12 mouse cellular contexts compared by ENCODE assay signal in the genomic region with DNA sequence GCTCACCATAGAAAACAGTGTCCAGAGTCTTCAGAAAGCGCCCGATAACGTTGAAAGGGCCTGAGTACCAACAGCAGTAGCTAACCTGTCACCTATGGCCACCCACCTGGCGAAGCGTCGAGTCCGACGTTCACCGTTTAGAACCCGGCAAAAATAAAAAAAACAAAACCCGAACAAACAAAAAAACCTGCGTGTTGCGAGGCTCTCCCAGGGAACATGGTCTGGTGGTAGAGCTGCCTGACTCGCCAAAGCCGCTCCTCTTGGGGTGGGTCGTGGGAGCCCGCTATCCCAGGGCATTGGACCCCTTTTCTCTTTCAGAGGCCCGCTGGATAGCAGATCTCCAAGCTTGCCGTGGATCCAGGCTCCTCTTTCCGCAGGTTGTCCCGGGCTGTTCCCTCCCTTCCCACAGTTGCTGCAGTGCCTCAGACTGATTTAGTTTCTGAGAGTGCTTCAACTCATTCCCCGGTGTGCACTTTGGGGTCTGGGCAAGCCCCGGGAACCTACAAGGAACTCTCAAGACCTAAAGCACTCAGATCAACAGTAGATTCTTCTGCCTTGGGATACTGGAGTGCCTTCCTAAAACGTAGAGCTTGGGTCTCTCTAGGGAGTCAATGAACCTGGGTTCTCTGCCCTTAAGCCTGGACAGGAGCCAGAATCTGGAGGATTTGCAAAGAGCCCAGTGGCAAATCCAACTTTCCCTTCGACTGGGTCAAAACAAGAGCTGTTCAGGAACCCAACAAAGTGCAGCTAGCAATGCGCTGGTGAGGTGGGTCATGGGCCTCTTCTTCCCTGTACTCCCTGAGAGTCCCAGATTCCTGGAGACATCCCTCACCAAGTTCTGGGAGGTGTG. TPM values are rescaled to one million over a fixed set of nuclear protein-coding genes. Genes with fewer than 3 reads are reported as not detected.
DNase-seq lines count a peak whose midpoint lies in the region; ATAC-seq and TF ChIP-seq lines count a peak whose summit lies in the region.
"Had no signal": no experiment of that assay in that cellular context is flagged by ENCODE, and none has a peak within 500 bp of the region (broad histone marks: within the 10 kb centered on the region; RNA-seq: fewer than 3 reads in every experiment).

No protein-coding gene starts in this region.

- peak overlapping the region; percentile 24 for H3K4me3 ChIP-seq in forebrain, embryonic 10.5 days
- H3K4me3 ChIP-seq in forebrain, embryonic 15.5 days = no peak overlapping the region
- no peak overlapping the region for H3K4me3 ChIP-seq in liver, adult 2 months (ENCODE audit: insufficient read depth, low read depth, low read length)
- H3K4me3 ChIP-seq in intestine, postnatal 0 days (ENCODE audit: low read depth, low read length) = 0 out of 2 replicates have a peak overlapping the region, but pooled peaks have one; percentile 14
- no peak overlapping the region for H3K4me3 ChIP-seq in neural tube, embryonic 15.5 days (replicated peaks)

- no peak for DNase-seq in forebrain, embryonic 10.5 days (ENCODE audit: extremely low spot score, low spot score)
- peak; percentile 74 for DNase-seq in liver, adult 2 months (ENCODE audit: extremely low read depth, low read depth, low spot score)
- DNase-seq in liver = no peak
- no peak for DNase-seq in layer of hippocampus, adult 18-20 months (ENCODE audit: low spot score in 2 of 2)
- DNase-seq: B cell, adult 2 months; heart, postnatal 4 days had no signal

- no peaks in the 10 kb centered on the region for H3K9me3 ChIP-seq in forebrain, embryonic 10.5 days
- no peaks in the 10 kb centered on the region for H3K9me3 ChIP-seq in forebrain, embryonic 15.5 days
- no peaks in the 10 kb centered on the region for H3K9me3 ChIP-seq in intestine, postnatal 0 days (ENCODE audit: control insufficient read depth)
- H3K9me3 ChIP-seq in neural tube, embryonic 15.5 days (replicated peaks) = no peaks in the 10 kb centered on the region

- no peaks in the 10 kb centered on the region for H3K79me2 ChIP-seq in liver, adult 2 months (ENCODE audit: control insufficient read depth, insufficient read depth, low read length)

- no peaks in the 10 kb centered on the region for H3K36me3 ChIP-seq in forebrain, embryonic 10.5 days (replicated peaks)
- H3K36me3 ChIP-seq in forebrain, embryonic 15.5 days = no peaks in the 10 kb centered on the region
- H3K36me3 ChIP-seq in liver, adult 2 months (ENCODE audit: control insufficient read depth, insufficient read depth, low read length) = no peaks in the 10 kb centered on the region
- H3K36me3 ChIP-seq in intestine, postnatal 0 days (ENCODE audit: control insufficient read depth, insufficient read depth) = no peaks in the 10 kb centered on the region
- H3K36me3 ChIP-seq in neural tube, embryonic 15.5 days = no peaks in the 10 kb centered on the region

- no peak overlapping the region for H3K27ac ChIP-seq in forebrain, embryonic 10.5 days
- no peak overlapping the region for H3K27ac ChIP-seq in forebrain, embryonic 15.5 days (replicated peaks)
- H3K27ac ChIP-seq in liver, adult 2 months (replicated peaks; ENCODE audit: insufficient read depth, low read depth, low read length) = no peak overlapping the region
- H3K27ac ChIP-seq in intestine, postnatal 0 days (ENCODE audit: low read depth, low read length) = no peak overlapping the region
- H3K27ac ChIP-seq in neural tube, embryonic 15.5 days (replicated peaks) = no peak overlapping the region

- TF ChIP-seq POLR2A in liver, adult 2 months (IDR thresholded peaks at IDR 0.05; ENCODE audit: extremely low read depth, insufficient read depth, low read length) = no peak

- H3K9ac ChIP-seq in forebrain, embryonic 15.5 days (replicated peaks) = no peak overlapping the region
- H3K9ac ChIP-seq in liver, adult 2 months (ENCODE audit: low read depth, low read length) = no peak overlapping the region
- no peak overlapping the region for H3K9ac ChIP-seq in intestine, postnatal 0 days (ENCODE audit: low read depth, low read length)
- H3K9ac ChIP-seq in neural tube, embryonic 15.5 days (replicated peaks) = no peak overlapping the region

- H3K27me3 ChIP-seq in forebrain, embryonic 10.5 days (ENCODE audit: poor library complexity, severe bottlenecking) = peaks cover 91% of the 10 kb centered on the region
- peaks cover 81% of the 10 kb centered on the region for H3K27me3 ChIP-seq in forebrain, embryonic 15.5 days
- H3K27me3 ChIP-seq in liver, adult 2 months (ENCODE audit: control insufficient read depth, insufficient read depth, low read length) = peaks cover 33% of the 10 kb centered on the region
- H3K27me3 ChIP-seq in intestine, postnatal 0 days (replicated peaks; ENCODE audit: control insufficient read depth, insufficient read depth, low read length) = peaks cover 84% of the 10 kb centered on the region
- peaks cover 86% of the 10 kb centered on the region for H3K27me3 ChIP-seq in neural tube, embryonic 15.5 days (replicated peaks)

- 4% methylated on average over 26 of the region's 26 CpGs for WGBS in forebrain, embryonic 10.5 days
- WGBS in forebrain, embryonic 15.5 days = 2% methylated on average over 26 of the region's 26 CpGs
- 6% methylated on average over 26 of the region's 26 CpGs for WGBS in liver, adult 2 months
- 6% methylated on average over 26 of the region's 26 CpGs for WGBS in intestine, postnatal 0 days
- WGBS in neural tube, embryonic 15.5 days = 6% methylated on average over 26 of the region's 26 CpGs

- no peak overlapping the region for H3K4me2 ChIP-seq in forebrain, embryonic 15.5 days (replicated peaks)
- H3K4me2 ChIP-seq in intestine, postnatal 0 days (replicated peaks; ENCODE audit: low read depth) = peak overlapping the region; percentile 24
- peak overlapping the region; percentile 19; the same call in 1 of the 2 replicates for H3K4me2 ChIP-seq in neural tube, embryonic 15.5 days

- ATAC-seq in forebrain, embryonic 15.5 days (replicated peaks) = no peak
- no peak for ATAC-seq in intestine, postnatal 0 days
- ATAC-seq in neural tube, embryonic 15.5 days (ENCODE audit: low FRiP score) = no peak
- no peak for ATAC-seq in megakaryocyte-erythroid progenitor cell, adult 5-6 weeks (replicated peaks; ENCODE audit: low FRiP score, low TSS enrichment, poor library complexity, severe bottlenecking)

- H3K4me1 ChIP-seq in forebrain, embryonic 10.5 days = peaks cover 35% of the 10 kb centered on the region
- H3K4me1 ChIP-seq in forebrain, embryonic 15.5 days = peaks cover 18% of the 10 kb centered on the region
- H3K4me1 ChIP-seq in liver, adult 2 months (ENCODE audit: control insufficient read depth, insufficient read depth, low read length) = peaks cover 4% of the 10 kb centered on the region
- no peaks in the 10 kb centered on the region for H3K4me1 ChIP-seq in intestine, postnatal 0 days (replicated peaks; ENCODE audit: control insufficient read depth, insufficient read depth, low read length)
- peaks cover 25% of the 10 kb centered on the region for H3K4me1 ChIP-seq in neural tube, embryonic 15.5 days

- no peak for TF ChIP-seq CTCF in liver, adult 2 months (IDR thresholded peaks at IDR 0.05; ENCODE audit: low read depth, low read length)
- no peak for TF ChIP-seq CTCF in intestine, postnatal 0 days (IDR thresholded peaks at IDR 0.05; ENCODE audit: low read depth)

RNA-seq across cellular contexts. Expression of gene Tfap2e, which starts 3.3 kb away (rescaled TPM):
- polyA plus RNA-seq in forebrain, embryonic 10.5 days (2016; fragmentation: Nextera tagmentation; extraction: Ambion mirVana) = 0.06 TPM in 1 of 2 replicates, not detected in the other
- 0.78 and 1.0 TPM in 2 replicates for polyA plus RNA-seq in forebrain, embryonic 15.5 days (2015; fragmentation: Nextera tagmentation; extraction: Ambion mirVana)
- total RNA-seq in liver, adult 2 months (2014; rRNA removed) = not detected in 2 replicates
- polyA plus RNA-seq in liver, adult 2 months (2012; rRNA removed) = not detected in 2 replicates
- polyA plus RNA-seq in intestine, postnatal 0 days (2015; fragmentation: Nextera tagmentation; extraction: Ambion mirVana) = not detected in 2 replicates
- polyA plus RNA-seq in neural tube, embryonic 15.5 days (2015; fragmentation: Nextera tagmentation; extraction: Ambion mirVana) = 0.06 TPM in 1 of 2 replicates, not detected in the other
- total RNA-seq in layer of hippocampus, adult 18-20 months (2021) = not detected
- not detected in 2 replicates for total RNA-seq in megakaryocyte-erythroid progenitor cell, adult 5-6 weeks (2014; fragmentation: Nextera tagmentation)
- total RNA-seq in megakaryocyte-erythroid progenitor cell, adult 5-6 weeks (2017) = not detected in 2 replicates
- total RNA-seq: heart, postnatal 4 days; left cerebral cortex, postnatal 25 days had no signal
- polyA plus RNA-seq: stomach, embryonic 14.5 days had no signal

RNA-seq across cellular contexts. Expression of gene Ncdn, which starts 20.5 kb away (rescaled TPM):
- 36.6 and 36.9 TPM in 2 replicates for polyA plus RNA-seq in forebrain, embryonic 10.5 days (2016; fragmentation: Nextera tagmentation; extraction: Ambion mirVana)
- 95.0 and 102 TPM in 2 replicates for polyA plus RNA-seq in forebrain, embryonic 15.5 days (2015; fragmentation: Nextera tagmentation; extraction: Ambion mirVana)
- 2.4 and 4.2 TPM in 2 replicates for total RNA-seq in liver, adult 2 months (2014; rRNA removed)
- 10.0 and 12.8 TPM in 2 replicates for polyA plus RNA-seq in liver, adult 2 months (2012; rRNA removed)
- 13.5 and 14.0 TPM in 2 replicates for polyA plus RNA-seq in intestine, postnatal 0 days (2015; fragmentation: Nextera tagmentation; extraction: Ambion mirVana)
- 146 and 156 TPM in 2 replicates for polyA plus RNA-seq in neural tube, embryonic 15.5 days (2015; fragmentation: Nextera tagmentation; extraction: Ambion mirVana)
- 1,000 to 10,000 TPM; 2,035 to 2,092 TPM for total RNA-seq in layer of hippocampus, adult 18-20 months (2021)
- total RNA-seq in megakaryocyte-erythroid progenitor cell, adult 5-6 weeks (2014; fragmentation: Nextera tagmentation) = 14.3 and 22.2 TPM in 2 replicates
- total RNA-seq in megakaryocyte-erythroid progenitor cell, adult 5-6 weeks (2017) = 5.9 and 11.7 TPM in 2 replicates

RNA-seq across cellular contexts. Expression of gene AU040320, which starts 20.6 kb away (rescaled TPM):
- 20.9 and 23.7 TPM in 2 replicates for polyA plus RNA-seq in forebrain, embryonic 10.5 days (2016; fragmentation: Nextera tagmentation; extraction: Ambion mirVana)
- polyA plus RNA-seq in forebrain, embryonic 15.5 days (2015; fragmentation: Nextera tagmentation; extraction: Ambion mirVana) = 32.2 and 35.4 TPM in 2 replicates
- total RNA-seq in liver, adult 2 months (2014; rRNA removed) = 8.9 and 12.8 TPM in 2 replicates
- polyA plus RNA-seq in liver, adult 2 months (2012; rRNA removed) = 13.0 and 13.7 TPM in 2 replicates
- 68.7 and 77.6 TPM in 2 replicates for polyA plus RNA-seq in intestine, postnatal 0 days (2015; fragmentation: Nextera tagmentation; extraction: Ambion mirVana)
- polyA plus RNA-seq in neural tube, embryonic 15.5 days (2015; fragmentation: Nextera tagmentation; extraction: Ambion mirVana) = 33.5 and 41.7 TPM in 2 replicates
- total RNA-seq in layer of hippocampus, adult 18-20 months (2021) = 10 to 100 TPM; 60.9 to 61.3 TPM
- total RNA-seq in megakaryocyte-erythroid progenitor cell, adult 5-6 weeks (2014; fragmentation: Nextera tagmentation) = 24.1 and 25.1 TPM in 2 replicates
- 9.7 and 20.0 TPM in 2 replicates for total RNA-seq in megakaryocyte-erythroid progenitor cell, adult 5-6 weeks (2017)

RNA-seq across cellular contexts. Expression of gene Psmb2, which starts 55.3 kb away (rescaled TPM):
- 588 and 605 TPM in 2 replicates for polyA plus RNA-seq in forebrain, embryonic 10.5 days (2016; fragmentation: Nextera tagmentation; extraction: Ambion mirVana)
- polyA plus RNA-seq in forebrain, embryonic 15.5 days (2015; fragmentation: Nextera tagmentation; extraction: Ambion mirVana) = 449 and 456 TPM in 2 replicates
- 94.4 and 99.1 TPM in 2 replicates for total RNA-seq in liver, adult 2 months (2014; rRNA removed)
- polyA plus RNA-seq in liver, adult 2 months (2012; rRNA removed) = 149 and 192 TPM in 2 replicates
- 358 and 381 TPM in 2 replicates for polyA plus RNA-seq in intestine, postnatal 0 days (2015; fragmentation: Nextera tagmentation; extraction: Ambion mirVana)
- polyA plus RNA-seq in neural tube, embryonic 15.5 days (2015; fragmentation: Nextera tagmentation; extraction: Ambion mirVana) = 419 and 433 TPM in 2 replicates
- 100 to 1,000 TPM; 100 to 115 TPM for total RNA-seq in layer of hippocampus, adult 18-20 months (2021)
- total RNA-seq in megakaryocyte-erythroid progenitor cell, adult 5-6 weeks (2014; fragmentation: Nextera tagmentation) = 290 and 339 TPM in 2 replicates
- 111 and 188 TPM in 2 replicates for total RNA-seq in megakaryocyte-erythroid progenitor cell, adult 5-6 weeks (2017)

Comparison
In these comparisons a context has a peak if more than half of its experiments do, and no peak if none do; other contexts are left out.
1. H3K4me3 ChIP-seq: peak in forebrain, embryonic 10.5 days (single experiment) and intestine, postnatal 0 days (single experiment); none in forebrain, embryonic 15.5 days (single experiment), liver, adult 2 months (single experiment) and neural tube, embryonic 15.5 days (single experiment).